Mouse (Mus musculus) C2C12 (cell line): ENCODE data around the gene Lamb3.

ENCODE experiments used
- CEBPB ChIP-seq: IDR thresholded peaks from one replicate; pipeline ENCODE4 v1.6.1; 2011; ENCODE audit warnings: low read depth, mild to moderate bottlenecking, control low read depth, moderate library complexity
- CTCF ChIP-seq: IDR thresholded peaks from one replicate; pipeline ENCODE4 v1.5.1; 2011; ENCODE audit not compliant: control insufficient read depth, insufficient read depth, insufficient read length
- MAX ChIP-seq: IDR thresholded peaks from one replicate; pipeline ENCODE4 v1.6.1; 2011; ENCODE audit warnings: mild to moderate bottlenecking, control low read depth
- MYOG ChIP-seq: IDR thresholded peaks from one replicate; pipeline ENCODE4 v1.6.1; 2011; ENCODE audit not compliant: control insufficient read depth, insufficient read length; ENCODE audit errors: extremely low read depth
- USF1 ChIP-seq: IDR thresholded peaks from one replicate; pipeline ENCODE4 v1.6.1; 2011; ENCODE audit warnings: low read depth, mild to moderate bottlenecking, control low read depth, moderate library complexity

- no peak for TF ChIP-seq CTCF
- TF ChIP-seq MAX = no peak
- TF ChIP-seq CEBPB = no peak
- TF ChIP-seq MYOG = no peak
- no peak for TF ChIP-seq USF1
Observed at GRCm38 (mm10) chr1:193327686-193328085, 120.2 kb downstream of the Lamb3 start.
